Mouse (Mus musculus): Measurements from ENCODE around the gene Baz2b. TPM values are rescaled to one million over a fixed set of nuclear protein-coding genes. Genes with fewer than 3 reads are reported as not detected.
A peak's percentile ranks its signal among the peaks of the same experiment; 100 is the strongest.
"Not testable (repeated sequence)": the region's sequence is repeated elsewhere in the genome, so short reads cannot be mapped to it uniquely, and the experiment has no call there.

The Baz2b gene
- total RNA-seq, 4 experiments from 2014 or later, result 33.0 to 49.7 (median 44.0) TPM

GRCm38 (mm10) chr2:60089528-60090247 lies 120.0 kb downstream of the Baz2b start:
- DNase-seq (ENCODE audit: low spot score), result no peak

GRCm38 (mm10) chr2:60088785-60089527 lies 120.7 kb downstream of the Baz2b start:
- no peak for DNase-seq (ENCODE audit: low spot score)

GRCm38 (mm10) chr2:60086197-60086903 lies 123.3 kb downstream of the Baz2b start:
- DNase-seq (ENCODE audit: low spot score), result peak; percentile 25

GRCm38 (mm10) chr2:60084823-60085222 lies 124.8 kb downstream of the Baz2b start:
- no peak for DNase-seq (ENCODE audit: low spot score)

- peak; percentile 52 for DNase-seq (ENCODE audit: low spot score)
Observed at GRCm38 (mm10) chr2:60082984-60083636, 126.5 kb downstream of the Baz2b start.

GRCm38 (mm10) chr2:60082225-60082624 lies 127.4 kb downstream of the Baz2b start:
- DNase-seq (ENCODE audit: low spot score), result no peak

GRCm38 (mm10) chr2:60080831-60081230 lies 128.8 kb downstream of the Baz2b start:
- DNase-seq (ENCODE audit: low spot score), result peak; percentile 22

- DNase-seq (ENCODE audit: low spot score), result no peak
Observed at GRCm38 (mm10) chr2:60077631-60078030, 132.0 kb downstream of the Baz2b start.

- no peak for DNase-seq (ENCODE audit: low spot score)
Observed at GRCm38 (mm10) chr2:60076800-60077199, 132.8 kb downstream of the Baz2b start.

GRCm38 (mm10) chr2:60076025-60076424 lies 133.6 kb downstream of the Baz2b start:
- no peak for DNase-seq (ENCODE audit: low spot score)

- DNase-seq (ENCODE audit: low spot score), result not testable (repeated sequence)
Observed at GRCm38 (mm10) chr2:60073798-60074197, 135.8 kb downstream of the Baz2b start.

- DNase-seq (ENCODE audit: low spot score), result peak; percentile 70
Observed at GRCm38 (mm10) chr2:60071813-60072212, 137.8 kb downstream of the Baz2b start.

- DNase-seq (ENCODE audit: low spot score), result no peak
Observed at GRCm38 (mm10) chr2:60070938-60071337, 138.7 kb downstream of the Baz2b start.

- no peak for DNase-seq (ENCODE audit: low spot score)
Observed at GRCm38 (mm10) chr2:60068468-60068867, 141.2 kb downstream of the Baz2b start.

GRCm38 (mm10) chr2:60065415-60065814 lies 144.2 kb downstream of the Baz2b start:
- no peak for DNase-seq (ENCODE audit: low spot score)

DNA sequence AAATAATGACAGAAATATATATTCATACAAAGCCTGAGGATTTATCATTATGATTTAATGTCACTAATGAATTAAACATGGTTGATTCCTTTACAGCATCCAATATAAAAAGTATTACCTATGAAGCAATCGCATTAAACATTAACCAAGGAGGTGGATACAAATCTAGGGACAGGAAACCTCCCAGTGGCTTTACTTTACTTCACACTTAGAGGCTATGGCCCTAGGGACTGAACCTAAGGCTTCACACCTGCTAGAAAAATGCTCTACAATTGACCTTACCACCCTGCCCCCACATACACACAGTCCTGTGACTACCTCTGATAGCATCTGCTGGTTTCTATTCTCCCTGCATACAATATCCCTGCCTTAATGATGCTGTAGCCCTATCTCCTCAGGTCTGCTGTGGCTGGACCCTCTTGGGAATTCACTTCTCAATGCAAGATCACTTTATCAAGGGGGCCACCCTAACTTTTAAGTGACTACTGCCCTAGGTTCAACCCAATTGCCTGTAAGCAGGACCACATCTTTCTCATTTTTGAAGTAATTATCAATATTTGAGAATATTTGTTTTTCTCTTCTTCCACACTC lies 149.4 kb downstream of the Baz2b start:
- DNase-seq (ENCODE audit: low spot score), result no peak

DNA sequence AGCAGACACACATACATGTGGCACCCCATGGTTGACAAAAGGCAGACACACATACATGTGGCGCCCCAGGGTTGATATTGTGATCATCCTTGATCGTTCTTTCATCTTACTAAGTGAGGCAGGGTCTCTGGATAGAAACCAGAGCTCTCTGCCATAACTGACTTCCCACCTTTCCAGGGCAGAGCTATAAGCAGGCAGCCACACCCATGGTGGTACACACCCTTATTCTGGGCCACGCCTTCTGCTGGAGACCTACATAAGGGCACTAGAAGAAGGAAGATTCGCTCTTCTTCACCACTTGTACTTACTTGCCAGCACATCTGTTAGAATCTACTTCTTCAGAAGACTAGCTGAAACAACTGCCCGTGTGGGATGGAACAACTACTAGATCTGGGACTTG lies 150.3 kb downstream of the Baz2b start:
- DNase-seq (ENCODE audit: low spot score), result no peak

- no peak for DNase-seq (ENCODE audit: low spot score)
Observed at GRCm38 (mm10) chr2:60056043-60056442, 153.6 kb downstream of the Baz2b start.

DNA sequence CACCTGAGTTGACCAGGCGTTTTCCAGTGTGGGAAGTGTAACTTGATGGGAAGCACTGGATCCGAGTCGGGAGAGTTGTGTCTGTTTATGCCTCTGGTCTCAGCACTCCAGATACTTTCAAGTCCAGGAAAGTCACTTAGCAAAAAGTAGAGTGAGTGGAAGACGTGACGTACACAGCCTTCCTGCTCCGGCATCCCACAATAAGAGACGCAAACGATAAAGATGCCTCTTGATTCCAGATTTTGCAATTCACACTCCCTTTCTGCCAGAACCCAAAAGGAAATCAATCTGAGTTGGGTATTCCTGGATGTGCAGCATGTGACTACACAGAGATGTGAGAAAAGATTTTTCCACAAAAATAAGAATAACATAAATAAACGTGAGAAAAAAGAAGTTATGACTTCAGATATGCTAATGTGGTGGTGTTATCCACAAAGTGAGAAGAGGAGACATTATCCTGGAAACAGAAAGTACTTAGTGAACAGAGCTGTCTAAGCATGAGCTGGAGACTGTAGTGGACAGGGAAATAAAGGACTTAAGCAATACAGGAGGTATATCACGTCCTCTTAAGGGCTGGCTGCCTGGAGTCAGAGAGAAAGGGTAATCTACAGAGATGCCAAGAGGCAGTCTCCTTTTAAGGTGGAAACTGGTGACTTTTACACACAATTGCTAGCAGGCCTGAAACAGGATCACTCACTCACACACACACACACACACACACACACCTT lies 154.7 kb downstream of the Baz2b start:
- no peak for DNase-seq (ENCODE audit: low spot score)

DNA sequence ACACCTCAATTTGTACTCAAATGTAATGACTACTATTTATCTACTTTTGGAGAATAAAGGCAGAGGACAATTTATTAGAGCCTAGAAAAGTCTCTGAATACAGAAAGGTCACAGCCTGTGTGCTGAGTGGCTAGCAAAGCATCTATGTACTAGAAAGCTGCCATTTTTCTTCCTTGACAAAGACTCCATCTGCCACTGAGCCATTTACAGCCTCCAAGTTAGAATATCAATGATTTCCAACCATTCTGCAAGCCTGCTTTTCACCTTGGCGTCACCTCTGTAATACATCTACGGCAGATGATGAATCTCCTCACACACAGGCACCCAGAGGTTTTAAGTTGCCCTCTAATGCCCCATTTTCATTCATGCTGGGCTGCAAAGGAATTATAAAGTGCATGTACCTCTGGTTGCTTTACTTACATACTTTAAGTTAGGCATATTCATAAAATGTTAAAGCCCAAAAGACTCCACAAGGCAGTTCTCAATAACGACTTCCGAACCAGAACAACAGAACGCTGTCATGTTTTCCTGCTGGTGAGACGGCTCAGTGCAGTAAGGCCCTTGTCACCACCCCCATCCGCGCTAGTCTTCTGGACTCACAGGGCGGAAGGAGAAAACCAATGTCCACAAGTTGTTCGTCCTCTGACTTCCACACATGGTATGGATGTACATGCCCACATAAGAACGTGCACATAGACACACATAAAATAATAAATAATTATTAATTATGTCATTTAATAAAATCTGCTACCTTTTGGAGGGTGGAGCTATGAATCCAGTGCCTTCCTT lies 156.2 kb downstream of the Baz2b start:
- DNase-seq (ENCODE audit: low spot score), result no peak

Data from heart, adult 8-10 months (tissue).